Mouse (Mus musculus) hindbrain, embryonic 16.5 days (tissue): ENCODE measurements around the gene Numb. TPM values are rescaled to one million over a fixed set of nuclear protein-coding genes. Genes with fewer than 3 reads are reported as not detected.
A peak's percentile ranks its signal among the peaks of the same experiment; 100 is the strongest.

Experiments
- ATAC-seq: fragments of 200-750 bp; cut with Nextera tagmentation; 2 replicates; pipeline ENCODE4 v1.8.0; 2017; ENCODE audit warnings: moderate TSS enrichment, moderate library complexity
- H3K27ac ChIP-seq: fragments of 300-500 bp; sonication (generic); 2 replicates; pipeline ENCODE4 v1.5.1; 2014; ENCODE audit warnings: low read depth, mild to moderate bottlenecking, control low read depth, low read length, moderate library complexity
- H3K27me3 ChIP-seq: fragments of 300-500 bp; sonication (generic); replicated peaks from 2 replicates; pipeline ENCODE4 v1.6.1; 2014; ENCODE audit warnings: low read length; ENCODE audit not compliant: control insufficient read depth, insufficient read depth
- H3K36me3 ChIP-seq: fragments of 300-500 bp; sonication (generic); 2 replicates; pipeline ENCODE4 v1.6.1; 2014; ENCODE audit warnings: mild to moderate bottlenecking, low read length, moderate library complexity, mixed read lengths; ENCODE audit not compliant: control insufficient read depth, insufficient read depth
- H3K4me1 ChIP-seq: fragments of 300-500 bp; sonication (generic); 2 replicates; pipeline ENCODE4 v1.6.1; 2014; ENCODE audit warnings: low read depth, low read length; ENCODE audit not compliant: control insufficient read depth, insufficient read depth
- H3K4me2 ChIP-seq: fragments of 300-500 bp; sonication (generic); 2 replicates; pipeline ENCODE4 v1.6.1; 2014; ENCODE audit warnings: mild to moderate bottlenecking, low read length, control low read depth, moderate library complexity
- H3K4me3 ChIP-seq: fragments of 300-500 bp; sonication (generic); 2 replicates; pipeline ENCODE4 v1.5.1; 2014; ENCODE audit warnings: mild to moderate bottlenecking, low read length, control low read depth, moderate library complexity
- H3K9ac ChIP-seq: fragments of 300-500 bp; sonication (generic); 2 replicates; pipeline ENCODE4 v1.6.1; 2014; ENCODE audit warnings: low read depth, mild to moderate bottlenecking, control low read depth, low read length, moderate library complexity
- H3K9me3 ChIP-seq: fragments of 300-500 bp; sonication (generic); 2 replicates; pipeline ENCODE4 v1.6.1; 2014; ENCODE audit warnings: mild to moderate bottlenecking, low read length, moderate library complexity; ENCODE audit not compliant: control insufficient read depth
- WGBS: fragments of 180-500 bp; shearing (Covaris S2); extraction: QIAGEN DNeasy Blood & Tissue Kit; methylation state at CpG from one replicate; pipeline ENCODE4 v1.1.7; 2014; 5-methylcytosine and 5-hydroxymethylcytosine counted together
- polyA plus RNA-seq: library from polyadenylated mRNA; unstranded; fragments of >200 nt; fragmentation: Nextera tagmentation; extraction: Ambion mirVana; gene quantifications from 2 replicates; pipeline ENCODE4 v1.2.1, GENCODE M21; 2015

Numb gene
- polyA plus RNA-seq, 1 experiment from 2014 or later: 15.7 TPM

- Histone ChIP-seq H3K9me3 (no peaks in the 10 kb centered on the region), H3K9ac (no peak overlapping the region; the same call in 1 of the 2 replicates), H3K4me1 (no peaks in the 10 kb centered on the region; the same call in 1 of the 2 replicates), H3K27ac (no peak overlapping the region), H3K36me3 (no peaks in the 10 kb centered on the region), H3K27me3 (no peaks in the 10 kb centered on the region), H3K4me2 (no peak overlapping the region), H3K4me3 (no peak overlapping the region)
- 48% methylated on average over 4 of the region's 4 CpGs for WGBS
- no peak for ATAC-seq
Measured at GRCm38 (mm10) chr12:83785305-83785704, 136.4 kb downstream of the Numb start.

GRCm38 (mm10) chr12:83782669-83783068 is 139.1 kb downstream of the Numb start:
- Histone ChIP-seq H3K4me2 (no peak overlapping the region), H3K27me3 (no peaks in the 10 kb centered on the region), H3K9me3 (no peaks in the 10 kb centered on the region), H3K9ac (no peak overlapping the region), H3K36me3 (no peaks in the 10 kb centered on the region), H3K4me3 (no peak overlapping the region), H3K27ac (no peak overlapping the region), H3K4me1 (no peaks in the 10 kb centered on the region; the same call in 1 of the 2 replicates)
- no peak for ATAC-seq
- 74% methylated on average over 10 of the region's 10 CpGs for WGBS

- WGBS: 68% methylated on average over 23 of the region's 23 CpGs
Measured at GRCm38 (mm10) chr12:83781640-83782278, 140.0 kb downstream of the Numb start.

GRCm38 (mm10) chr12:83781204-83781603 is 140.5 kb downstream of the Numb start:
- H3K27ac ChIP-seq: peak overlapping the region; percentile 1; the same call in 1 of the 2 replicates
- H3K27me3 ChIP-seq: no peaks in the 10 kb centered on the region
- no peaks in the 10 kb centered on the region; the same call in 1 of the 2 replicates for H3K4me1 ChIP-seq
- H3K9ac ChIP-seq: no peak overlapping the region
- H3K36me3 ChIP-seq: no peaks in the 10 kb centered on the region
- 56% methylated on average over 7 of the region's 7 CpGs for WGBS
- ATAC-seq: peak; percentile 73; the same call in 1 of the 2 replicates
- no peaks in the 10 kb centered on the region for H3K9me3 ChIP-seq
- H3K4me3 ChIP-seq: no peak overlapping the region
- H3K4me2 ChIP-seq: no peak overlapping the region

More at GRCm38 (mm10) chr12:83781640-83782278, 140.0 kb downstream of the Numb start:
- peak overlapping the region; percentile 45; the same call in 1 of the 2 replicates for H3K27ac ChIP-seq
- H3K9me3 ChIP-seq: no peaks in the 10 kb centered on the region
- no peak overlapping the region for H3K4me2 ChIP-seq
- peak; percentile 71 for ATAC-seq
- H3K4me3 ChIP-seq: no peak overlapping the region
- H3K27me3 ChIP-seq: no peaks in the 10 kb centered on the region
- no peak overlapping the region for H3K9ac ChIP-seq
- no peaks in the 10 kb centered on the region; the same call in 1 of the 2 replicates for H3K4me1 ChIP-seq
- H3K36me3 ChIP-seq: no peaks in the 10 kb centered on the region

GRCm38 (mm10) chr12:83780181-83780580 is 141.6 kb downstream of the Numb start:
- Histone ChIP-seq H3K27me3 (no peaks in the 10 kb centered on the region), H3K9ac (no peak overlapping the region), H3K27ac (no peak overlapping the region), H3K4me2 (no peak overlapping the region), H3K9me3 (no peaks in the 10 kb centered on the region), H3K4me3 (no peak overlapping the region), H3K36me3 (no peaks in the 10 kb centered on the region), H3K4me1 (no peaks in the 10 kb centered on the region; the same call in 1 of the 2 replicates)
- ATAC-seq: no peak
- 84% methylated on average over 3 of the region's 3 CpGs for WGBS

GRCm38 (mm10) chr12:83776766-83777165 is 145.0 kb downstream of the Numb start:
- H3K27ac ChIP-seq: no peak overlapping the region
- no peaks in the 10 kb centered on the region for H3K27me3 ChIP-seq
- WGBS: 86% methylated on average over 7 of the region's 7 CpGs
- no peaks in the 10 kb centered on the region for H3K9me3 ChIP-seq
- no peak overlapping the region for H3K9ac ChIP-seq
- ATAC-seq: no peak
- no peak overlapping the region for H3K4me2 ChIP-seq
- no peak overlapping the region for H3K4me3 ChIP-seq
- no peaks in the 10 kb centered on the region for H3K4me1 ChIP-seq
- H3K36me3 ChIP-seq: no peaks in the 10 kb centered on the region

- no peak overlapping the region for H3K4me3 ChIP-seq
- no peak for ATAC-seq
- 46% methylated on average over 12 of the region's 12 CpGs for WGBS
Measured at GRCm38 (mm10) chr12:83775621-83776020, 146.1 kb downstream of the Numb start.

GRCm38 (mm10) chr12:83770418-83771256 is 151.1 kb downstream of the Numb start:
- ATAC-seq: peak; percentile 59
- peak overlapping the region; percentile 45 for H3K4me2 ChIP-seq
- H3K27ac ChIP-seq: no peak overlapping the region
- no peaks in the 10 kb centered on the region for H3K36me3 ChIP-seq
- H3K9ac ChIP-seq: no peak overlapping the region
- H3K27me3 ChIP-seq: no peaks in the 10 kb centered on the region
- H3K4me1 ChIP-seq: peaks cover 3% of the 10 kb centered on the region; the same call in 1 of the 2 replicates
- 6% methylated on average over 25 of the region's 25 CpGs for WGBS
- no peak overlapping the region for H3K4me3 ChIP-seq
- H3K9me3 ChIP-seq: no peaks in the 10 kb centered on the region

More at GRCm38 (mm10) chr12:83775621-83776020, 146.1 kb downstream of the Numb start:
- H3K4me1 ChIP-seq: no peaks in the 10 kb centered on the region
- no peak overlapping the region for H3K27ac ChIP-seq
- H3K27me3 ChIP-seq: no peaks in the 10 kb centered on the region
- H3K9me3 ChIP-seq: no peaks in the 10 kb centered on the region
- H3K9ac ChIP-seq: no peak overlapping the region
- H3K4me2 ChIP-seq: no peak overlapping the region
- H3K36me3 ChIP-seq: no peaks in the 10 kb centered on the region
